In the genomic region with DNA sequence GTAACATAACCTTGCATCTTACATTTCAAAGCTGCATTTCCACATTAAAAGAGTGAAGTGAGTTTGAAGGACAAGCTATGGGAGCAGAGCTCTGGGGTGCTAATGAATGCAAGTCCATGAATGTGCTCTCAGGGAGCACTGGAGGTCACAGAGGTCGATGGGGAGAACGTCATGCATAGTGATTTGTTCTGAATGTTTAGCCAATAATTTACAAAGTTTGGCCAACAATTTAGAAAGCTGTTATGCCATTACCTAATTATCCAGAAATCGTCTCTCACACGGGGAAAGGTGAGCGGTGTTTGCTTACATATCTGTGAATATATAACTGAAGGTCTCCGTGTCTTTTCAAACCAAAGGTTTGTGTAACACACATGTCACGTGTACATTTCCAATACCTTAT, we compare ENCODE assay signal across 22 mouse cellular contexts. TPM values are rescaled to one million over a fixed set of nuclear protein-coding genes. Genes with fewer than 3 reads are reported as not detected.
A peak's percentile ranks its signal among the peaks of the same experiment; 100 is the strongest.
DNase-seq lines count a peak whose midpoint lies in the region; ATAC-seq and TF ChIP-seq lines count a peak whose summit lies in the region.
"Had no signal": no experiment of that assay in that cellular context is flagged by ENCODE, and none has a peak within 500 bp of the region (broad histone marks: within the 10 kb centered on the region; RNA-seq: fewer than 3 reads in every experiment).

No protein-coding gene starts in this region.

- no peak for ATAC-seq in kidney, embryonic 16.5 days (ENCODE audit: low FRiP score, low TSS enrichment)
- no peak for ATAC-seq in kidney, postnatal 0 days (replicated peaks; ENCODE audit: low FRiP score, low read depth)
- no peak for ATAC-seq in forebrain, embryonic 11.5 days (replicated peaks; ENCODE audit: low FRiP score)
- ATAC-seq: forebrain, embryonic 16.5 days; Patski had no signal

- H3K9me3 ChIP-seq in kidney, embryonic 16.5 days (ENCODE audit: low read length): no peaks in the 10 kb centered on the region
- no peaks in the 10 kb centered on the region for H3K9me3 ChIP-seq in kidney, postnatal 0 days (replicated peaks; ENCODE audit: low read length)
- H3K9me3 ChIP-seq in forebrain, embryonic 11.5 days (ENCODE audit: control insufficient read depth, low read length): no peaks in the 10 kb centered on the region
- H3K9me3 ChIP-seq: embryonic facial prominence, embryonic 12.5 days; forebrain, embryonic 12.5 days; heart, embryonic 15.5 days; hindbrain, embryonic 13.5 days had no signal

- H3K27ac ChIP-seq in kidney, embryonic 16.5 days (ENCODE audit: low read length): no peak overlapping the region
- H3K27ac ChIP-seq in kidney, postnatal 0 days: no peak overlapping the region; the same call in 1 of the 2 replicates
- H3K27ac ChIP-seq in forebrain, embryonic 11.5 days (ENCODE audit: low read depth, low read length): no peak overlapping the region
- H3K27ac ChIP-seq: embryonic facial prominence, embryonic 12.5 days; forebrain, embryonic 12.5 days; heart, adult 2 months; heart, embryonic 15.5 days; hindbrain, embryonic 13.5 days had no signal

- no peak overlapping the region for H3K4me2 ChIP-seq in kidney, embryonic 16.5 days (replicated peaks; ENCODE audit: low read depth, low read length)
- no peak overlapping the region for H3K4me2 ChIP-seq in kidney, postnatal 0 days (ENCODE audit: low read length)
- no peak overlapping the region for H3K4me2 ChIP-seq in forebrain, embryonic 11.5 days (ENCODE audit: low read depth, low read length, severe bottlenecking)
- H3K4me2 ChIP-seq: embryonic facial prominence, embryonic 12.5 days; forebrain, embryonic 12.5 days; heart, embryonic 11.5 days; heart, embryonic 15.5 days; hindbrain, embryonic 13.5 days had no signal

- 48% methylated on average over 7 of the region's 7 CpGs for WGBS in kidney, embryonic 16.5 days
- 56% methylated on average over 7 of the region's 7 CpGs for WGBS in kidney, postnatal 0 days
- WGBS in forebrain, embryonic 11.5 days: 84% methylated on average over 7 of the region's 7 CpGs

- peaks cover 14% of the 10 kb centered on the region; the same call in 1 of the 2 replicates for H3K4me1 ChIP-seq in kidney, embryonic 16.5 days (ENCODE audit: insufficient read depth, low read length)
- no peaks in the 10 kb centered on the region for H3K4me1 ChIP-seq in kidney, postnatal 0 days (replicated peaks; ENCODE audit: insufficient read depth, low read length)
- H3K4me1 ChIP-seq in forebrain, embryonic 11.5 days (replicated peaks; ENCODE audit: control insufficient read depth, insufficient read depth, low read length): no peaks in the 10 kb centered on the region
- H3K4me1 ChIP-seq: embryonic facial prominence, embryonic 12.5 days had no signal

- no peak for TF ChIP-seq CTCF in kidney, postnatal 0 days (IDR thresholded peaks at IDR 0.05; ENCODE audit: low read depth)

- H3K36me3 ChIP-seq in kidney, embryonic 16.5 days (ENCODE audit: insufficient read depth, low read length): no peaks in the 10 kb centered on the region
- no peaks in the 10 kb centered on the region for H3K36me3 ChIP-seq in kidney, postnatal 0 days (ENCODE audit: insufficient read depth, low read length)
- H3K36me3 ChIP-seq in forebrain, embryonic 11.5 days (ENCODE audit: control insufficient read depth, insufficient read depth, low read length): no peaks in the 10 kb centered on the region
- H3K36me3 ChIP-seq: embryonic facial prominence, embryonic 12.5 days; forebrain, embryonic 12.5 days; heart, embryonic 15.5 days; hindbrain, embryonic 13.5 days had no signal

- no peak overlapping the region for H3K9ac ChIP-seq in kidney, embryonic 16.5 days (replicated peaks; ENCODE audit: low read length)
- H3K9ac ChIP-seq in kidney, postnatal 0 days (ENCODE audit: low read depth, low read length): no peak overlapping the region
- H3K9ac ChIP-seq in forebrain, embryonic 11.5 days (ENCODE audit: low read length): no peak overlapping the region
- H3K9ac ChIP-seq: embryonic facial prominence, embryonic 12.5 days; forebrain, embryonic 12.5 days; heart, embryonic 15.5 days; hindbrain, embryonic 13.5 days had no signal

- H3K27me3 ChIP-seq in kidney, embryonic 16.5 days (ENCODE audit: insufficient read depth, low read length): no peaks in the 10 kb centered on the region
- H3K27me3 ChIP-seq in kidney, postnatal 0 days (ENCODE audit: insufficient read depth, low read length): no peaks in the 10 kb centered on the region
- no peaks in the 10 kb centered on the region for H3K27me3 ChIP-seq in forebrain, embryonic 11.5 days (ENCODE audit: control insufficient read depth, insufficient read depth, low read length)
- H3K27me3 ChIP-seq: CH12.LX; embryonic facial prominence, embryonic 12.5 days; forebrain, embryonic 12.5 days; heart, embryonic 15.5 days; hindbrain, embryonic 13.5 days; Patski had no signal

- peak; percentile 82 for DNase-seq in kidney, adult 18-20 months
- DNase-seq in kidney, adult 8-10 months: peak; percentile 92 to 94
- DNase-seq in kidney, postnatal 0 days (ENCODE audit: low spot score): peak; percentile 35
- DNase-seq in kidney, postnatal 36 days: peak; percentile 82 to 93
- DNase-seq in yolk sac, embryonic 10.5 days (ENCODE audit: low spot score): no peak
- DNase-seq in forebrain, embryonic 11.5 days (ENCODE audit: low spot score): no peak
- DNase-seq: adrenal gland, adult 2 months; adrenal gland, postnatal 25 days; cerebellum, adult 8-10 months; cerebellum, postnatal 25 days; gastrocnemius, postnatal 14 days; heart, adult 2 months; heart, postnatal 14 days had no signal

- no peak overlapping the region for H3K4me3 ChIP-seq in kidney, embryonic 16.5 days (ENCODE audit: low read length)
- H3K4me3 ChIP-seq in kidney, postnatal 0 days (replicated peaks; ENCODE audit: low read depth, low read length): no peak overlapping the region
- no peak overlapping the region for H3K4me3 ChIP-seq in forebrain, embryonic 11.5 days (ENCODE audit: low read depth, low read length)
- H3K4me3 ChIP-seq: embryonic facial prominence, embryonic 12.5 days; forebrain, embryonic 12.5 days; heart, adult 2 months; heart, embryonic 15.5 days; hindbrain, embryonic 13.5 days had no signal

RNA-seq across cellular contexts. Expression of a gene that starts 2.8 kb away (rescaled TPM):
- 6.4 and 6.7 TPM in 2 replicates for polyA plus RNA-seq in kidney, embryonic 16.5 days (2015; fragmentation: Nextera tagmentation; extraction: Ambion mirVana)
- 13.3 and 13.9 TPM in 2 replicates for polyA plus RNA-seq in kidney, postnatal 0 days (2015; fragmentation: Nextera tagmentation; extraction: Ambion mirVana)
- 2.2 and 2.3 TPM in 2 replicates for polyA plus RNA-seq in forebrain, embryonic 11.5 days (2014; fragmentation: Nextera tagmentation; extraction: Ambion mirVana)

Comparison
In these comparisons a context has a peak if more than half of its experiments do, and no peak if none do; other contexts are left out.
1. DNase-seq: peak in kidney, adult 18-20 months (single experiment), kidney, adult 8-10 months (2 of 2), kidney, postnatal 0 days (single experiment) and kidney, postnatal 36 days (2 of 2); none in yolk sac, embryonic 10.5 days (single experiment) and forebrain, embryonic 11.5 days (single experiment).